Mouse (Mus musculus) ZHBTc4 (cell line): ENCODE measurements around the gene Rnf217.
A peak's percentile ranks its signal among the peaks of the same experiment; 100 is the strongest.

ENCODE experiments used
- DNase-seq: peaks from one replicate; pipeline ENCODE4 v3.0.0-alpha.2; 2011; ENCODE audit warnings: low read depth, low spot score

The Rnf217 gene

DNA sequence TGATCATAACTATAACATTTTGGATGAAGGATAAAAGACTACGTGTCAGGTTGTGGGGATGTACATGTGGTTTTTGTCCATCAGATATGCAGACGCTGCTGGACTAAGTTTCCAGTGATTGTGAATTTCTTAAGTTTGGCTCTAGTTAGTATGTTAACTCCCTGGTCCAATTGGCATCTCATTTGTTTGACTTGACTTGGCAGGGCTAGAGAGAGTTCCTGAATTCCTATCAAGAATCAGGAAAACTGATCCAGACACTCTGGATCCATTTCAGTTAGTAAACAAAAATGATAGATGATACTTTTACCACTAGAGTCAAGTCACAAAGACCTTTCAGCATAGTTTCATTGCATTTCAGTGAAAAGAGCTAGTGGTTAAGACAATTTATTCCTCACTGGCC is 112.1 kb downstream of the Rnf217 start:
- no peak for DNase-seq

DNA sequence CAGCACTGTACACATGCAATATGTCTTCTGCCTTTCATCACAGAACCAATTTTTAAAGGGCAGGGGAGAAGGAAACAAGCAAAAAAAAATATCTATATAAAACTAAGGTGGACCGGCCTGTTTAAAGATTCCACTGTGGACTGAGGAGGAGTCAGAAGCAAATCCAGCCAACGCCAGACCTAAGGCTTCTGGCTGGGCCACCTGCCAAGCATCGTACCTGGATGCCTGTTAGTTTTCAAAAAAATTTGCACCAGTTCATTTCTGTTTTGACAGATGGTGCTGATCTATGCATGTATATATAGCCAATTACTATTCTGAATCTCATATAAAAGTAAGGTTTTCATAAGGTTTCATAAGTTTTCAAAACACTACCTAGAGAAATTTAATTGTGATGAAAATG is 113.2 kb downstream of the Rnf217 start:
- DNase-seq, result no peak

DNA sequence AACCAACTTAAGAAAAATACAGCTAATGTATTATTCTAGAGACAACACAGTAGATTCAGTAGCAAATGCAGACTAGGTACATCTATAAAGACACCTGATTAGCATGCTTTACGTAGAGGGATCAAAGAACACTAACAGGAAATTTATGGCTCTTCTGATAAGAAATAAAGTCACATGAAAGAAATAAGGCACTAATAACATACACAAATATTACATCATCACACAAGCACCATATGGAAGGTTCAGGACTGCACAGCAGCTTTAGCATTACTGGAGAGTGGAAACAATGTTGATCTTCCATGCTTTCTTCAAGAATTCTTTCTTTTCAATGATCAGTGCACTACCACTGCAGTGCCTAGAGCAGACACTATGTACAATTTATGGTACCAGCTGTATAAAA is 114.7 kb downstream of the Rnf217 start:
- no peak for DNase-seq

DNA sequence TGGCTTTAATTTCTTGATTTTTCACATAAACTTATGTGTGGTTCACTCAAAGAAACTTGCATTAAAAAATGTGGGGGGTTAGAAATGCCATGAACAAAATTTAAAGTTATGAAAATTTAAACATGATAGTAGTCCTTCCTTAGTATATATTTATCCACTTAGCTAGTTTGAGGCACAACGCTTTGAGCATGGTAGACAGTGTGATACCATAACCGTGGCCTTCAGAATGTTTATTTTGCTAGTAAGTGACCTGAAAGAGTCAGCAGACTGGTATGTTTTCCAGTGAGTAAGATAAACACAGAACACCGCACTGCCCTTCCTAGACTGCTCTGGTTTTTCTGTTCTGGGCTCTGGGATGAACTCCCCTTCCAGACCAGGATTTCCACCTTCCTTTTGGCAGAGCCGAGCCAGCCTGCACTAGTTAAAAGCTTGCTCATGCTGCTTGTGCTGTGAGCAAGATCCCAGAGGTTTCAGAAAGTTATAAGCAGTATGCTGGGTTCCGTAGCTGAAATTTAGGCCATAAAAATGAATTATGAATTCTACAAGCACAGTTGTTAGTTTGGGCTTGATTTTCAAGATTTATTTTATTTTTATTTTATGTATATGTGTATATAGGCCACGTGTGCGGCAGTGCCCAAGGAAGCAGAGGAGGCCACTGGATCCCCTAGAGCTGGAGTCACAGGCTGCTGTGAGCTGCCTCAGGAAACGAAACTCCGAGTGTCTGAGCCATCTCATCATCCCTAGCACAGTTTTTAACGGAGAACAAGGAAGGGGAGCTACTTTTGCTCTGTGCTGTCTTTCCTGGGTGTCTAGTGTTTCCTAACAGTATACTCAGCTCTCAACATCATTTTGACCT is 141.7 kb downstream of the Rnf217 start:
- no peak for DNase-seq

DNA sequence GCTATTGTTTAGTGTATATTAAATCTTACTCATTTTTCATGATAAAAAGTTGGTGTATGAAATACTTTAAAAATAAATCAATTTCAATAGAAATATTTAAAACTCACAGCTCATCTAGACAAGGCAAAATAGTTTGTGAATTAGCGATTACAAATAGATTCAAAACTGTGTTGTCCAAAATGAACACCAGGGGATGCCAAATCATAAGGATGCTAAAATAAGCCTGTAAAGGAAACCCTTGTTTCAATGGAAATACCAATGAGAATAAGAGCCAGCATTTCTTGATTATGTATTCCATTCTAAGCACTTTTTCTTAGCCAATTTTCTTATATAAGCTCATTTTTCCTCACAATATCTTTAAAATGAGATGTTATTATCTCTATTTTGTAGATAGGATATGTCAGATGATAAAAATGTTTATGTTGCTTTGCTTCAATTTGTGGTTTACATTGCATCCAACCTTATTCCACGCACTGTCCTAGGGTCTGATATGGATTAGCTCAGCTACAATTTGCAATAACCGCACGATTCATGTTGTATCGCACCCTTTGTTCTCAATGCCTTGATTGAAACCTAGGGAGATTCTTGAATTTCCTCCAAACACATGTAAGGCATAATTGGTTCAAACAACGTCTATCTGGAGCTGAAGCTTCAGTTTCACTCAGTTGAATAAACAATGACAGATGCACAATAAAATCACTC is 143.0 kb downstream of the Rnf217 start:
- no peak for DNase-seq

DNA sequence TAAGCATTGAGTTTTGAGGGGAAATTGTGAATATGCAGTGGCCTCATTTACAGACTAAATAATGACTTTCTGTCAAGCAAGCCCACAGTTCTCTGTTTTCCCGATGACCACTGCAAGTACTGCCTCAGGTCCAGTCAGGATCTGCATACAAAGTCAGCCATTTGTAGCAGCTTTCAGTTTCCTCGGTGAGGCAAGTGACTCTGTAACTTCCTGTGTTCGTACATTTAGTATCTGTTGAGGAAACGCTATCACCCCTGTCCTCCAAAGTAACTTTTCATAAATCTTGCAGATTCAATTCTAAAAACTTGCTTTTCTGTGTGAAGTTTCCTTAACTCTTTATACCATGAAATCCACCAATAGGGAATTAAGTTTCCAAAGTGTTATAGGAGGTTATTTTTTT is 143.6 kb downstream of the Rnf217 start:
- DNase-seq, result no peak

DNA sequence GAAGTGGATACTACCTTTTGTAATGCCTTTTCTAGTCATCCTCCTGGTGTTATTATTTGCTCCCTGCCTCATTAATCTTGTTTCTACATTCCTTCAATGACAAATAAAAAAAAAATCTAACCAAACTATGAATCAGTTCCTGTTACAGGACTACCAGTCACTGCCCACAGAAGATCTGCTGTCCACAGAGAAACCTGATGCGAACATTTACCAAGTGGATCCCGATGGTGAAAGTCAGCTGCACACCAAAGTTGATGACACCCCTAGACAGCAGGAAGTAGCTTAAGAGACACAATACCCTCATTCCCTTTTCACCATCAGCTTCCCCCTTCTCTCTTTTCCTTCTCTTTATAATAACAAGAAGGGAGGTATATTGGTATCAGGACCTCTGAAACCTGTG is 145.9 kb downstream of the Rnf217 start:
- no peak for DNase-seq

DNA sequence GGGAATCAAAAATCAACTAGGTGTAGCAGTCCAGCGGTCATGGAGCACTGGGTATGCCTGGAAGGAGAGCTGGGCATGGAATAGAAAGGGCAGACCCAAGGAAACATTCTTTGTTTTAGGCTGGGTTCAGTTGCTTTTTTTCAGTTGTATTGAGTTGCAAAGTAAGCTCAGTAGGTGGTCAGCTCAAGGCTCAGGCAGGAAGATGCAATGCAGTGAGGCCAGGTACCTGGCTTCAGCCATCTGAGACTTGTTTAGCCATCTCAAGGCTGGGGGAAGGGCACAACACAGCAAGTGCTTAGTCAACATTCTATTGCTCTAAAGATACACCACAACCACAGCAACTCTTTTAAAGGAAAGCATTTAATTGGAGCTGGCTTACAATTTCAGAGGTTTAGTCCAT is 152.2 kb downstream of the Rnf217 start:
- DNase-seq, result peak; percentile 88

DNA sequence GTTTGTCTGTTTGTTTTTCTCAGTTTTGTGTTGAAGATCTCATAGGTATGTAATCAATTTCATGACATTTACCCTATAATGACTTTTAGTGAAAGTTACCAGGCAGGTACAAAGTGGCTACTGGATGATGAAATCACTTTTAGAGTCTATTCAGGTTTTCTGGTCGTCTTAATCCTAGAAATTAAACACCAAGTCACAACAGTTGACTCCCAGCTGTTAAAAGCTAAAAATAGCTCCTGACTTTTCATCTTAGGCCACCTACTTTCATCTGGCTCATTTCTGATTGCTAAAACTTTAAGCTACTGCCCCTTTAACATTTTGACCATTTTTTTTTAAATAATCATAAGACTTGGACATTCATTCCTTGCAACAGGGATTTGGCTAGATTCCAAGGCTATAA is 161.9 kb downstream of the Rnf217 start:
- no peak for DNase-seq

DNA sequence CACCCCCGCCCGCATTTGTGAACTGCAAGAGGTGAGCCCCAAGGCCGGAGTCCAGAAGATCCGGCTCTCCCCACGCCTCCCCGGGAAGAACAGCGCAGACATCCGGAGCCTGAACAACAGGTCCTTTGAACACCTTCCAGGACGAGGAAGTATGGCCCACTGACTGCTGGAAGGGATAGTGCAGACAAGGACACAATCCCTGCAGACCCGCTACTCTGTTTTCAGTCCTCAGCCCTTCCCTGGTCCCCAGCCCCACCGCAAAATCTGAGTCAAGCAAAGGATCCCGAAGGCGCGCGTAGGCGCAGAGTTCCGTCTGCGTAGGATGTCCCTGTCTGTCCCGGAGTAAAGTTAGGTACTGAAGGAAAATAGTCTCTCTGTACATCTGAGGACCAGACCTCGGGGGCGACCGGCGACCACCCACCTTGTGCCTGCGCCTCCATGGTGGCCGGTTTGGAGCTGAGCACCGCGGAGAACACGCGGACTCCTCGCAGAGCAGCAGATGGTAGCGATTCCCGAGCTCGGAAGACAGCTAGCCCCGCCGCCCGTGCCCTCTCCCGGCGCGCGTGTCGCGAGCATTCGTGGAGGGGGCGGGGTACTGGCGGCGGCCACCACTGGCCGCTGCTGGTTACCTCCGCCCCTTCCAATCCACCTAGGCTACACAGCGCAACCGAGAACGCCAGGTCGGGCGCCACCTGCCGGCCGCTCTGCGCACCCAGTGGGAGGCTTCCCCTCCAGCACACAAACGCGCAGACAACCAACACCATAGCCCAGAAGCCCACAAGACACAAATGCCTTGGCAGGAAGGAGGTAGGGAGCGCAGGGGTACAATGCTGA is 163.5 kb downstream of the Rnf217 start, which contains the start of gene Tpd52l1:
Tpd52l1 (minus strand) TSS at position 668 of the 834 bp plus-strand sequence.
- DNase-seq, result peak; percentile 97

DNA sequence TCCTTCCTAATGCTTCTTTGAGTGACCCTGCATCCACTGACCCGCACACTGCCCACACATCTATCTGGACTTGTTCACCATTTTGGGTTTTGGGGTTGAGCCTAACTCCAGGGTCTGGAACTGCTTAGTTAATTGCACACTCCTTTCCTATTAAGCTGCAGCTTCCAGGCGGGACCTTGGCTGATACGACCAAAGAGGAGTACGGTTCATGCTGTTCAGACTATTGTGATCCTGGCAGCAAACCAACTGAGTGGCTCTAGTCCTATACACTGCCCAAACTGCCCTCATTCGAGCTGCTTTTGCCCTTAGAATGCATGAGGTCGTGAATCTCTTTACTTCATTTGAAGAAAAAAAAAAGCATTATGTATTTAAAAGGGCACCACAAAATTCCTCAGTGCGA is 164.8 kb downstream of the Rnf217 start:
- no peak for DNase-seq
